Mouse (Mus musculus) erythroblast, embryonic 14.5 days (primary cell): ENCODE measurements at regions not wholly inside any gene's neighbourhood (a gene's known extent, or its start where the extent isn't known, plus 50 kb on each side); places are given as distances from the start of the nearest gene placed in this dataset.

Experiments
- H3K27me3 ChIP-seq: 2 replicates; pipeline ENCODE4 v1.6.1; 2012; ENCODE audit warnings: inconsistent platforms; ENCODE audit not compliant: control insufficient read depth
- H3K36me3 ChIP-seq: 2 replicates; pipeline ENCODE4 v1.6.1; 2012; ENCODE audit warnings: mild to moderate bottlenecking, inconsistent platforms; ENCODE audit not compliant: control insufficient read depth
- H3K4me1 ChIP-seq: 2 replicates; pipeline ENCODE4 v1.6.1; 2012; ENCODE audit warnings: inconsistent platforms; ENCODE audit not compliant: control insufficient read depth
- H3K4me3 ChIP-seq: replicated peaks from 2 replicates; pipeline ENCODE3; 2012; ENCODE audit warnings: moderate library complexity, mild to moderate bottlenecking, inconsistent platforms
- H3K9me3 ChIP-seq: 2 replicates; pipeline ENCODE4 v1.6.1; 2012; ENCODE audit warnings: low read length, inconsistent platforms, mixed read lengths; ENCODE audit not compliant: control insufficient read depth
- GATA1 ChIP-seq: IDR thresholded peaks from 2 replicates; pipeline ENCODE4 v1.6.1; 2012; ENCODE audit warnings: low read length, inconsistent platforms, mixed read lengths
- TAL1 ChIP-seq: IDR thresholded peaks from 3 replicates; pipeline ENCODE4 v1.6.1; 2012; ENCODE audit warnings: low read length, inconsistent platforms, mixed read lengths

GRCm38 (mm10) chr14:24766690-24767089, 279.8 kb downstream of the Rps24 start:
- no peaks in the 10 kb centered on the region for H3K9me3 ChIP-seq
- TF ChIP-seq GATA1 = no peak
- TF ChIP-seq TAL1 = no peak
- no peaks in the 10 kb centered on the region for H3K4me1 ChIP-seq
- no peaks in the 10 kb centered on the region for H3K27me3 ChIP-seq
- no peaks in the 10 kb centered on the region for H3K36me3 ChIP-seq
- H3K4me3 ChIP-seq = no peak overlapping the region

GRCm38 (mm10) chr14:24767316-24767715, 280.4 kb downstream of the Rps24 start:
- Histone ChIP-seq H3K27me3 (no peaks in the 10 kb centered on the region), H3K4me3 (no peak overlapping the region), H3K36me3 (no peaks in the 10 kb centered on the region), H3K9me3 (no peaks in the 10 kb centered on the region), H3K4me1 (no peaks in the 10 kb centered on the region)
- TF ChIP-seq TAL1 = no peak
- TF ChIP-seq GATA1 = no peak

DNA sequence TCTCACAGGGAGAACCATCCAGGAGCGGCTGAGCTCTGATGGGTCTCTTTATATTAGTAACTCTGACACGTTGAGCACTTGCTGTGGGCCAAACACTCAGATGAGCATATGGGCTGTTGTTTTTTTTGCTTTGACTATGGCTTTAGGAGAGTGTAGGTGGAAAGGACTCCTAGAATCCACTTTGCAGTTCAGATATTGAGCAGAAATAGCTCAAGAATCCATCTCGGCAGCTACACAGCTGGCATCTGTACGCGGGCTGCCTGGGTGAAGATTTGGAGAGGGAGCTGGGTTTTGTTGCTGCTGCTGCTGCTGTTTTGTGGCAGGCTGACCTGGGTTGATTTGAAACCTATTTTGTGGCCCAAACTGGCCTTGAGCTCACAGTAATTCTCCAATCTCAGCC, 281.0 kb downstream of the Rps24 start:
- Histone ChIP-seq H3K4me1 (no peaks in the 10 kb centered on the region), H3K27me3 (no peaks in the 10 kb centered on the region)
- TF ChIP-seq GATA1 (no peak), TAL1 (no peak)

GRCm38 (mm10) chr14:24769451-24769850, 282.5 kb downstream of the Rps24 start:
- Histone ChIP-seq H3K9me3 (no peaks in the 10 kb centered on the region), H3K4me3 (no peak overlapping the region), H3K27me3 (no peaks in the 10 kb centered on the region), H3K36me3 (no peaks in the 10 kb centered on the region), H3K4me1 (no peaks in the 10 kb centered on the region)
- TF ChIP-seq TAL1 = no peak
- TF ChIP-seq GATA1 = no peak

More for the DNA sequence above, 281.0 kb downstream of the Rps24 start:
- H3K36me3 ChIP-seq = no peaks in the 10 kb centered on the region
- H3K4me3 ChIP-seq = no peak overlapping the region
- no peaks in the 10 kb centered on the region for H3K9me3 ChIP-seq

GRCm38 (mm10) chr14:24770015-24770977, 283.4 kb downstream of the Rps24 start:
- TF ChIP-seq TAL1 = no peak
- TF ChIP-seq GATA1 = no peak
- H3K27me3 ChIP-seq = no peaks in the 10 kb centered on the region
- no peaks in the 10 kb centered on the region for H3K36me3 ChIP-seq
- H3K9me3 ChIP-seq = no peaks in the 10 kb centered on the region
- H3K4me3 ChIP-seq = no peak overlapping the region
- H3K4me1 ChIP-seq = no peaks in the 10 kb centered on the region

- Histone ChIP-seq H3K4me1 (no peaks in the 10 kb centered on the region), H3K27me3 (no peaks in the 10 kb centered on the region), H3K9me3 (no peaks in the 10 kb centered on the region), H3K36me3 (no peaks in the 10 kb centered on the region), H3K4me3 (no peak overlapping the region)
- TF ChIP-seq GATA1 (no peak), TAL1 (no peak)
These were observed 284.7 kb downstream of the Rps24 start for GRCm38 (mm10) chr14:24771663-24772062.

GRCm38 (mm10) chr14:24772129-24772528, 285.2 kb downstream of the Rps24 start:
- Histone ChIP-seq H3K9me3 (no peaks in the 10 kb centered on the region), H3K36me3 (no peaks in the 10 kb centered on the region), H3K4me3 (no peak overlapping the region), H3K27me3 (no peaks in the 10 kb centered on the region), H3K4me1 (no peaks in the 10 kb centered on the region)
- TF ChIP-seq GATA1 (no peak), TAL1 (no peak)

- Histone ChIP-seq H3K27me3 (no peaks in the 10 kb centered on the region), H3K36me3 (no peaks in the 10 kb centered on the region), H3K4me3 (peak overlapping the region; percentile 45), H3K9me3 (no peaks in the 10 kb centered on the region), H3K4me1 (peaks cover 7% of the 10 kb centered on the region)
- no peak for TF ChIP-seq GATA1
These were observed 292.1 kb downstream of the Rps24 start for GRCm38 (mm10) chr14:24778748-24779630.

DNA sequence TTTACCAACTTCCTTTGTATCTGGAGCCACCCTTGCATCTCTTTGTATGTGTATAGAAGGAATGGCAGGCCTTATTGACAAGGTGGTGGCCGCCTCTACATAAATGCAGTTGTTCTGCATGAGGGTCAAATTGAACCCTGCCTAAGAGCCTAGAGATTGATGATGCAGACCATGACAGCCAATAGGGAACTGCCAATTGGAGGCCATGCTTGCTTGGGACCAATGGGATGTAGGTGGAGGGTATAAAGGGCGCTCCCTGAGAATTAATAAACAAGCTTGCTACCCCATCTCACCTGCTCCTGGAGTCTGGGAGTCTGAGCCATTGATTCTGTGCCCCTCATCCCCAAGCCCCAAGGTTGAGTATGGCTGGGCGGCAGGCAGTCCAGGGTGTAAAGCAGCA, 294.7 kb downstream of the Rps24 start:
- no peaks in the 10 kb centered on the region for H3K27me3 ChIP-seq
- H3K4me3 ChIP-seq = no peak overlapping the region
- no peaks in the 10 kb centered on the region for H3K36me3 ChIP-seq
- TF ChIP-seq GATA1 (no peak), TAL1 (no peak)
- no peaks in the 10 kb centered on the region for H3K9me3 ChIP-seq
- peaks cover 7% of the 10 kb centered on the region for H3K4me1 ChIP-seq
